Mouse (Mus musculus): ENCODE measurements around the gene Il4i1.

Il4i1 gene

GRCm38 (mm10) chr7:44815721-44816469 lies at the start of gene Il4i1, which contains the start of gene Nup62:
Gene Il4i1, plus strand, starts transcription at chr7:44816387.
Gene Nup62, plus strand, starts transcription at chr7:44816088.
- peak; percentile 99 for DNase-seq (ENCODE audit: low read depth)

DNA sequence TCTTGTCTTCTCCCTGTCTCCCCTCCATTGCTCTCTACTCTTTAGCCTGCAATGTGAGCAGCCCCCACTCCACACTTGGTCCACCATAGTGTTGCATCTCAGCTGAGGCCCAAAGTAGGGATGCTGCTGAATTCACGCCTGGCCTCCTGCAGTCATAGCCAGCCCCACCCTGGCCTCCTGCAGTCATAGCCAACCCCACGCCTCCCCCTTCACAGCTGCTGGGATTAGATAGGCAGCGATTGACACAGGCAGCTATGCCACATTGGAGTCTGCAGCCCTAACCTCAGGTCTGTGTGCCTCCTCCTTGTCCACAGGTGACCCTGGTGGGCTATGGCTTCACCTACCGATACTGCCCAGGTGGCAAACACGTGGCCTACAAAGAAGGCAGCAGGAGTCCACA lies 48.1 kb upstream of the Il4i1 start:
- no peak for DNase-seq (ENCODE audit: low read depth)

DNA sequence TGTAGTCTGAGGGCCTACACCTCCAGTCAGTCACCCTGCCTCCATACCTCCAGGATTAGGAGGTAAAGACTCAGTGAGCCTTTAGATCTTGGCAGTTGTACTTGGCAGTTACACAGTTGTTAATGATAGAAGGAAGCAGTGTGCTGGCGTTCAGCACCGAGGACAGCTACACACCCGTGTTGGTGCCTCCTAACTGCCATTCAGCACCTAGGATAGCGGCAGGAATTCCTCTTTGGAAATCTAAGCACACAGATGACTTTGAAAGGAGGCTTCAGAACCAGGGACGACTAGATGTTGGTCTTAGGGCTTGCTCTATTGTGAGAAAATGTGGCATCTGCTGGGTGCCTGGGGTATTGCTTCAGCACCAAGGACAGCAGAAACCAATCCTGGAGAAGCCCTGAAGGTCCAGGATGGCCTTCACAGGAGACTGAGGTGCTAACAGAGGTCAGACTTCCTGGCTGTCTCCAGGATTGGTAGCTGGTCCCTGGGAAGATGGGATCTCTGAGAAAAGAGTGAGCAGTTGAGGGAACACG lies 46.1 kb upstream of the Il4i1 start:
- DNase-seq (ENCODE audit: low read depth): peak; percentile 46

- peak; percentile 70 for DNase-seq (ENCODE audit: low read depth)
Observed at GRCm38 (mm10) chr7:44772591-44773204, 43.5 kb upstream of the Il4i1 start.

DNA sequence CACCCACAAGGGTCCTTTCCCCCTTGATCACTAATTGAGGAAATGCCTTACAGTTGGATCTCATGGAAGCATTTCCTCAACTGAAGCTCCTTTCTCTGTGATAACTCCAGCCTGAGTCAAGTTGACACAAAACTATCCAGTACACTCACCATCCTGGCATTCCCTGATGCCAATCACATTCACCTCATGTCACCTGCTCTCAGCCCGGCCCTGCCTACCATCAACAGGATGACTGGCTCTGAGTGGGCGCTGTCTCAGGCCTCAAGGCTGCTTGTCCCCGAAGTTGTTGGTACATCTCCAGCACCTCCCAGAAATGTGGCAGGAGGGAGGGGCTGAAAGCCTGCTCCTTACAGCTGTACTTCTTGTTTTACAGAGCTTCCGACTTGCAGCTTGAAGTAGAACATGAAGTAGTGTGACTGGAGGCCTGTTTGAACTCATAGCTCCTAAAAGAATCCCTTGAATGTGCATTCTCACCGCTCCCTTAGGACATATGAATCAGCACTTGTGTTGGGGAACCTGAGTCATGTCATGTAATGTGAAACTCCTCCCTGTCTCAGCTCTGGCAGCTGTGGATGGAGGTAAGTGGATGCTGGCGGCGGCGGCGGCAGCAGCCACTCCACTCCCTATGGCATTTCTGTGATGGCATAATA lies 39.2 kb upstream of the Il4i1 start:
- no peak for DNase-seq (ENCODE audit: low read depth)

- no peak for DNase-seq (ENCODE audit: low read depth)
Observed at GRCm38 (mm10) chr7:44780101-44780500, 36.1 kb upstream of the Il4i1 start.

GRCm38 (mm10) chr7:44789531-44789930 lies 26.7 kb upstream of the Il4i1 start:
- DNase-seq (ENCODE audit: low read depth): no peak

- no peak for DNase-seq (ENCODE audit: low read depth)
Observed at GRCm38 (mm10) chr7:44790066-44790465, 26.1 kb upstream of the Il4i1 start.

DNA sequence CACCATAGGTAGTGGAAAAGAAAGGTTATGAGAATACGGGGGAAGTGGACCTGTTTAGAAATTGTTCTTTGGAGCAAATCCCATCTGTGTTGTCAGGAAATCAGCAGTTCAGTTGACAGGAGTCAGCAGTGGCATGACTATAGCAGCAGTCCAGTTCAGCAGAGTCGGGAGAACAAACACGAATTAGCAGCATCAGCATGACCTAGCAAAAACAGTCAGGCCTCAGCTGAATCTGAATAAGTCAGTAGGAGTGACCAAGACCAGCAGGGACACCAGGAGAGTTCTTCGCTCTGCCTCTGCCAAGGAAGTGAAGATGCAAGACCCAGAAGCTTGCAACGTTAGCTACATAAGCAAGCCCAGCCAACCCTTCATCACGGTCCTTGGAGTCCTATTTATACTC lies 23.4 kb upstream of the Il4i1 start:
- DNase-seq (ENCODE audit: low read depth): no peak

GRCm38 (mm10) chr7:44808927-44809326 lies 7.3 kb upstream of the Il4i1 start:
- no peak for DNase-seq (ENCODE audit: low read depth)

GRCm38 (mm10) chr7:44809466-44809865 lies 6.7 kb upstream of the Il4i1 start:
- DNase-seq (ENCODE audit: low read depth): no peak

DNA sequence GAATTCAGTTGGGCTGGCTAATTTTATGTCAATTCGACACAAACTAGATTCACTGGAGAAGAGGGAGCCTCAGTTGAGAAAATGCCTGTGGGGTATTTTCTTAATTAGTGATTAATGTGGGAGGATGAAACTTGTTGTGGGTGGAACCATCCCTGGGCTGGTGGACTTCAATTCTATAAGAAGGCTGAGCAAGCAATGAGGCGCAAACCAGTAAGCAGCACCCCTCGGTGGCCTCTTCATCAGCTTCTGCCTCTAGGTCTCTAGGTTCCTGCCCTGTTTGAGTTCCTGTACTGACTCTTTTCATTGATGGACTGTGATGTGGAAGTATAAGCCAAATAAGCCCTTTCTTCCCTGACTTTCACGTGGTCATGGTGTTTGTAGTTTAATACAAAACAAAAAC lies 5.8 kb upstream of the Il4i1 start:
- no peak for DNase-seq (ENCODE audit: low read depth)

GRCm38 (mm10) chr7:44810819-44811557 lies 5.2 kb upstream of the Il4i1 start:
- no peak for DNase-seq (ENCODE audit: low read depth)

DNA sequence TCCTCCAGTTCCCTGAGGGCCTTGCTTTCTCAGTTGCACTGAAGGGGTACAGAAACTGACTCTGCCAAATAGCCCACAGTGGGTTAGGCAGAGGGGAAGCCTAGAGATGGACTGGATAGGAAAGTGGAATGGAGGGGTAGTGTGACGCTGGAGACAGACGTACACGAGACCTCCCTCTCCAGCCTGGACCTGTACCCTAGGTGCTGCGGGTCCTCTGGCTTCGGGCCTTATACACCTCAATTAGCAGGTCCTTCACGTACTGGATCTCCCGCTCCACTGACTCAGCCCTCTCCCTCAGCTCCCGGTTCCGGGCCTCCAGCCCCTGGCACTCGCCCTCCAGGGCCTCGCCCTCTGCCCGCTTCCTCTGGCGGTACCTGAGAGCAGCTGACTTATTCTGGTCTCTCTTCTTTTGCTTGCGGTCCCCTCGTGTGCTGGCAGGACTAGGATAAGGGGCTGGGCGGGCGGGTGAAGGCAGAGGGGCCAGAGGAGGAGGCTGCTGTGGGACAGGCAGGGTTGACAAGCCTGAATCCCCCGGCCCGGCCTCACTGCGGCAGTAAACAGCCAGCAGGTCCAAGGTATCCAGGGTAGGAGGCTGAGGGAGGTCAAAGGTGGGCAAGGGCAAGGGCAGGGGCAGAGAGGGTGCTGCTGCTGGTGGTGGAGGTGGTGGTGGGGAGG lies 3.4 kb upstream of the Il4i1 start:
- DNase-seq (ENCODE audit: low read depth): no peak

- DNase-seq (ENCODE audit: low read depth): no peak
Observed at GRCm38 (mm10) chr7:44813985-44814384, 2.2 kb upstream of the Il4i1 start.

- DNase-seq (ENCODE audit: low read depth): no peak
Observed at GRCm38 (mm10) chr7:44814423-44814822, 1.8 kb upstream of the Il4i1 start.

DNA sequence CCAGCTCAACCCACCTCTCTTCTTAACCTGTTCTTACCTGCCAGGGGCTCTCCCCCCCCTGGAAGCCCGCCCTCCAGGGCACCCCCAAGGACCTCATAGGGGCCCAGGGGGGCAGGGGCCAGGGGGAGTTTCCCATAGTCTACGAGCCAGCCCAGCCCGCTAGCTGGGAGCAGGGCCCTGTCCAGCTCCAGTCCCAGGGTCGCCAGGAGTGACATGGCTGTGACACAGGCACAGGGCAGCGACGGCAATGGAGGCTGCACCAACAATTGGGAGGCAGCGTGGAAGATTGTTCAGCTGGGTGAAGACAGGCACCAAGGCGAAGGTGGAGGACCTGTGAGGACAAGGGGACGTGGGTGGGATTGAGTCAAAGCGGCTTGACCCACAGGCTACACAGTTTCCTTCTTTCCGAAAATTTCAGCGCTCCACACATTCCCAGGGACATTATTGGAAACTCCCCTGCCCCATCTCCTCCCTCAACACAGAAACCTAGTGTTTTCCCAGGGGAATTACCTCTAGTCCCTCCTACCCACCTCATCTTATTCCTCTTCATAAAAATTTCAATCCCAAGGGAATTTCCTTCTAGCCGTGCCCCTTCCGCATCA lies 1.1 kb upstream of the Il4i1 start:
- DNase-seq (ENCODE audit: low read depth): no peak

- no peak for DNase-seq (ENCODE audit: low read depth)
Observed at GRCm38 (mm10) chr7:44816470-44817021, 359 bp downstream of the Il4i1 start, which contains the start of gene Atf5. Gene Atf5, minus strand, starts transcription at chr7:44816658.

DNA sequence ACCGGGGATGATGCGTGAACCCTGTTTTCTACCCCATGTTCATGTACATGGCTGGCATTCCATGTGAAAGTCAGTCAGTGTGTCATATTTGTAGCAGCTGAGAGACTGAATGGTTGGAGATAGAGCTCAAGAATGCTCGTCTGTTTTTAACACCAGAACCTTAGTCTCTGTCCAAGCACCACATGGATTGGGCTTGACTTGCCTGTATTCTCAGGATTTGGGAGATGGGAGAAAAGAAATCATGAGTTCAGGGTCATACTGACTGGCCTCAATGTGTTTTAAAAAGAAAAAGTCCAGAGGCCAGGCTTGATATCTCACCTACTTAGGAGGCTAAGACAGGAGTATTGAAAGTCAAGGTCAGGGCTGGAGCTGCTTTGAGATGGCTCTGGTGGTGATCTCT lies 1.3 kb downstream of the Il4i1 start:
- no peak for DNase-seq (ENCODE audit: low read depth)

DNA sequence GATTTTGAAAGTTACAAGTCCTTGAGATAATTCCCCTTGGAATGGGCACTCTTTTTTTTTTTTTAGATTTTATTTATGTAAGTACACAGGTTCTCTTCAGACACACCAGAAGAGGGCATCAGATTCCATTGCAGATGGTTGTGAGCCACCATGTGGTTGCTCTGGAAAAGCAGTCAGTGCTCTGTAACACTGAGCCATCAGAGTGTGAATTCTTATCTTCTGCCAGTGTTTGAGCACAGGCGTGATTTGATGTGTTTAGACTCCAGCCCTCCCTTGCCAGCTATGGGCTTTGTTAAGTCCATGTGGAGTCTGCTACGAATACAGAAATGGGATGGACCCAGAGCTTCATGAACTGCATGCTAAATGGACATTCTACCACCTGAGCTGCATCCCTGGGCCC lies 2.0 kb downstream of the Il4i1 start:
- no peak for DNase-seq (ENCODE audit: low read depth)

DNA sequence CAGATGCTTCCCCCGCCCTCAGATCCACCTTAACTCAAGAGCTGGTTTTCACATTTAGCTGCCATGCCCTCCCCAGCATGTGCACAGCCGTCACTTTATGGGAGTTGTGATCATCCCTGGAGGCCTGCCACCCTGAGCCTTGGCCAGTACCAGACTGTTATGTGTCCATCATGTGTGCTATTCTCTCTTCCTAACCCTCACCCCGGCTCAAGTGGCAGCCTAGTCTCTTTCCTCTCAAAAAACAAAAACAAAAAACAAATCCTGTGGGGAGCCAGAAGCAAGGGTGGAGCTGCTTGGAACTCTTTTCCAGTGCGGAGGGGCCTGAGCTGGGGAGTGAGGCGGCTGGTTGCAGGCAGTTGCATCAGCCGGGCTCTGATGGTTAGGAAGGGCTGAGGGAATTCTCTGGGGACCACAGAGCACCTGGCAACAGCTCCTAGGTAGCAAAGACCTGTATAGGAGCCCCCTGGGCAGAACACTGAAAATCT lies 2.6 kb downstream of the Il4i1 start:
- no peak for DNase-seq (ENCODE audit: low read depth)
